Mouse (Mus musculus): Measurements from ENCODE around the gene Rln3. TPM values are rescaled to one million over a fixed set of nuclear protein-coding genes. Genes with fewer than 3 reads are reported as not detected.

The Rln3 gene
- polyA plus RNA-seq, 1 experiment: not detected

DNA sequence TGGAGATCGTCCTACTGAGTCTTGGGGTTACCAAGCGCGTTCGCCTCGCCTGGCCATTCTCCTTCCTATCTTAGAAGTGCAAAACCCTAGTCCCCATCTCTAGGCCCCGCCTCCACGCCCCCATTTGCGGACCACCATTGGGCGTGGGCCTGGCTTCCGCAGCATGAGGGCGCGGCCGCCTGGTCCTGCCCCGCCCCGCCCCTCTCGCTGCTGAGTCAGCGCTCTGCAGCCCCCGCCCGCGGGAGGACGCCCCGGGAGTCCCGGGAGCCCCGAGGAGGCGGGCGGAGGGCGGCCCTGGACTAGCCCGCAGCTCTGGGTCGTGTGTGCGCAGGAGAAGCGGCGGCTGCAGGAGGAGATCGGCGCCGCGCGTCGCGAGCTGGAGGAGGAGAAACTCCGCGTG lies 18.9 kb downstream of the Rln3 start:
- no peaks in the 10 kb centered on the region for H3K4me1 ChIP-seq (ENCODE audit: control insufficient read depth, insufficient read depth, low read length)
- TF ChIP-seq CTCF (IDR thresholded peaks at IDR 0.05; ENCODE audit: control insufficient read depth, insufficient read depth, low read length) (no peak), POLR2A (IDR thresholded peaks at IDR 0.05; ENCODE audit: borderline replicate concordance, control insufficient read depth, low read depth, low read length) (no peak)
- H3K27ac ChIP-seq (ENCODE audit: control insufficient read depth, insufficient read depth, low read depth, low read length, poor library complexity): no peak overlapping the region
- under 1% methylated on average over 41 of the region's 41 CpGs for WGBS
- H3K4me3 ChIP-seq (replicated peaks; ENCODE audit: control insufficient read depth, low read depth, low read length): no peak overlapping the region

DNA sequence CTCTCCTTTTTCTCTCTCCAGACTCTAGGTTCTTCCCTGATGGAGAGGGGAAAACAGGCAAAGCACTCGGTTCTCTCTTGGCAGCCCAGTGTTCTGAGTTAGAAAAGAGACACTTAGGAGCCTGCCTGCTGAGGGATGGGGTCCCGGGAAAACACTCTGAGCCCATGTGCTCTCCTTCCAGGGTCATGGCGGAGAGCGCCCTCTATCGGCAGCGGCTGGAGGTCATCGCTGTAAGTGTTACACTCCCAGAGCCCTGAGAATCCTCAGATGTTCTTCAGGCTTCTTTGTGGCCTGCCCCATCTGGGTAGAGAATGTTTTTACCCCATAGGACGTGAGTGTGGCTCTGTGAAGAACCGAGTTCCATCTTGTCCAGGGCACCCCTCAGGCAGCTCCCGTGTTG lies 20.6 kb downstream of the Rln3 start:
- TF ChIP-seq POLR2A (IDR thresholded peaks at IDR 0.05; ENCODE audit: borderline replicate concordance, control insufficient read depth, low read depth, low read length) (no peak), CTCF (IDR thresholded peaks at IDR 0.05; ENCODE audit: control insufficient read depth, insufficient read depth, low read length) (peak; percentile 85)
- WGBS: 21% methylated on average over 10 of the region's 10 CpGs
- Histone ChIP-seq H3K4me3 (replicated peaks; ENCODE audit: control insufficient read depth, low read depth, low read length) (no peak overlapping the region), H3K4me1 (ENCODE audit: control insufficient read depth, insufficient read depth, low read length) (no peaks in the 10 kb centered on the region), H3K27ac (ENCODE audit: control insufficient read depth, insufficient read depth, low read depth, low read length, poor library complexity) (no peak overlapping the region)

DNA sequence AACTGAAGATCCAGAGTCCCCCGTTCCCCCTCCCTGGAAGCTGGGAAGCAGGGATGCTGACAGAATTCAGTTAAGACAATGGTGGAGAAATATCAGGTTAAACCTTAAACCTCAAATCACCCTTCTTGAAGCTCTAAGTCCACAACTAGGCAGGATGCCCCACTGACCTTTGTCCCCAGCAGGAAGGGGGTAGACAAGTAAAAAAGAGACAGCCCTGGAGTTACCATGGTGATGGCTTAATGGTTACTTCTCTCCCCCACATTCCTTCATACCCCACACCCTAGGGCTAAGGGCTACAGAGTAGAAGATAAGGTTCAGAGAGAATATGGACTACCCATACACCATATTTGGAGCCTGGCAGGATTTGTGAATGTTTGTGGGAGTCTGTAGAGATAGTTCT lies 21.2 kb downstream of the Rln3 start:
- 82% methylated on average over 1 of the region's 1 CpGs for WGBS
- Histone ChIP-seq H3K4me1 (ENCODE audit: control insufficient read depth, insufficient read depth, low read length) (no peaks in the 10 kb centered on the region), H3K27ac (ENCODE audit: control insufficient read depth, insufficient read depth, low read depth, low read length, poor library complexity) (no peak overlapping the region)

DNA sequence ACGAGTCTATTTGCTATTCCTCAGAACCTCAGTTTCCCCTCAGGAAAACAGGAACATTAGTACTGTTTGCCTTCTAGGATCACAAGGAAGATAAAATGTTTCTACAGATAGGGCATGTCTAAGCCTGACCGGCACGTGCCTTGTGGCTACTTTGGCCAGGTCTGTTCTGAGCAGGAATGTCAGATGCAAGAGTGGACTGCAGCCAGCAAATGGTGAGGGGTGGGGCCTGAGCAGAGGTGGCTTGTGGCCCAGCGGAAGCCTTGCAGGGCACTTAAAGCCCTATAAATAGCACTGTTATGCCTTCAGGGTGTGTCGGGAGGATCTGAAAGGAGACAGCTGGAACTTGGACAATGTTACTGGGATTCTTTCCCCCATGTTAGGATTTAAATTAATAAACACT lies 21.7 kb downstream of the Rln3 start:
- 15% methylated on average over 5 of the region's 5 CpGs for WGBS
- H3K4me1 ChIP-seq (ENCODE audit: control insufficient read depth, insufficient read depth, low read length): no peaks in the 10 kb centered on the region
- H3K27ac ChIP-seq (ENCODE audit: control insufficient read depth, insufficient read depth, low read depth, low read length, poor library complexity): no peak overlapping the region
- no peak for TF ChIP-seq POLR2A (IDR thresholded peaks at IDR 0.05; ENCODE audit: borderline replicate concordance, control insufficient read depth, low read depth, low read length)
- TF ChIP-seq CTCF (IDR thresholded peaks at IDR 0.05; ENCODE audit: control insufficient read depth, insufficient read depth, low read length): no peak
- H3K4me3 ChIP-seq (replicated peaks; ENCODE audit: control insufficient read depth, low read depth, low read length): no peak overlapping the region

More for the DNA sequence above, 21.2 kb downstream of the Rln3 start:
- TF ChIP-seq POLR2A (IDR thresholded peaks at IDR 0.05; ENCODE audit: borderline replicate concordance, control insufficient read depth, low read depth, low read length) (no peak), CTCF (IDR thresholded peaks at IDR 0.05; ENCODE audit: control insufficient read depth, insufficient read depth, low read length) (no peak)
- H3K4me3 ChIP-seq (replicated peaks; ENCODE audit: control insufficient read depth, low read depth, low read length): no peak overlapping the region

DNA sequence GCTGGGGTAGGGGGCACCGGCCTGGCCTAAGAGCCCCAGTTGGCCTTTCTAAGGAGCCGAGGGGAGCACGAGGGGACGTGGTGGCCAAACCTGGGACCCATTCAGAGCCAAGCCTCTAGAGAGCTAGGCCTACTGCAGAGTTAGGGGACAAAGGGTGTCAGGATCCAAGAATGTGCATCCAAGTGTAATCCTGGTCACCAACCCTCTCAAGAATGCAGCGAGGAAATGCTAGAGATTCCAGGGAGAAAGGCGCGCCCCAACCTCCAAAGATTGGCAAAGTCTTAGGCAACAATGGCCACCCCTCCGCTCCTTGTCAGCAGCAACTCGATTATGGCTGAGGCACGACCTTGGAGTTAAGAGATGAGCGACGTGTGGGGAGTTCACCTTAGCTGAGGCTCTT lies 23.2 kb downstream of the Rln3 start:
- WGBS: 70% methylated on average over 12 of the region's 12 CpGs
- Histone ChIP-seq H3K4me3 (replicated peaks; ENCODE audit: control insufficient read depth, low read depth, low read length) (no peak overlapping the region), H3K4me1 (ENCODE audit: control insufficient read depth, insufficient read depth, low read length) (no peaks in the 10 kb centered on the region), H3K27ac (ENCODE audit: control insufficient read depth, insufficient read depth, low read depth, low read length, poor library complexity) (no peak overlapping the region)
- TF ChIP-seq CTCF (IDR thresholded peaks at IDR 0.05; ENCODE audit: control insufficient read depth, insufficient read depth, low read length) (no peak), POLR2A (IDR thresholded peaks at IDR 0.05; ENCODE audit: borderline replicate concordance, control insufficient read depth, low read depth, low read length) (no peak)

DNA sequence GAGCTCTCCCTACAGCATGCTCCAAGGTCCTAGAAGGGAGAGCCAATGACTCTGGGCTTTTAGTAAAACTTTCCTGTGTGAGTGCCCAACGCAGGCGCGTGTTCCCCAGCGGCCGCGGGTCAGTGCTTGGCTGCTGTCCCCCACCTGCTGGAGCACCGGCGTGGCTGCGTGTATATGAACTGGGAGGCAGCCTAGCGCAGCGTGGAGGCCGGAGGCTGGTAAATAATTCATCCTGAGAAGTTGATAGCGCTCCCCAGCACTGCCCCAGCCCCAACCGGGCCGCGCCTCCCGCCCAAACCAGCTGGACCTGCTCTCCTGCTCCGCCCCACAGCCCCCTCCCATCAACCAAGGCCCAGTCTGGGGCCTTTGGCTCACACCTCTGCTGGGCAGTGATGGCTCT lies 23.7 kb downstream of the Rln3 start, which contains the start of gene Palm3:
Palm3 (plus strand) TSS at position 376 of the 400 bp plus-strand sequence.
- no peak within 1 kb of the TSS for H3K27ac ChIP-seq (ENCODE audit: control insufficient read depth, insufficient read depth, low read depth, low read length, poor library complexity)
- no peak for TF ChIP-seq CTCF (IDR thresholded peaks at IDR 0.05; ENCODE audit: control insufficient read depth, insufficient read depth, low read length)
- no peak for TF ChIP-seq POLR2A (IDR thresholded peaks at IDR 0.05; ENCODE audit: borderline replicate concordance, control insufficient read depth, low read depth, low read length)
- 48% methylated on average over 18 of the region's 18 CpGs for WGBS
- no peak within 1 kb of the TSS for H3K4me3 ChIP-seq (replicated peaks; ENCODE audit: control insufficient read depth, low read depth, low read length)
- H3K4me1 ChIP-seq (ENCODE audit: control insufficient read depth, insufficient read depth, low read length): no peaks in the 10 kb centered on the region

DNA sequence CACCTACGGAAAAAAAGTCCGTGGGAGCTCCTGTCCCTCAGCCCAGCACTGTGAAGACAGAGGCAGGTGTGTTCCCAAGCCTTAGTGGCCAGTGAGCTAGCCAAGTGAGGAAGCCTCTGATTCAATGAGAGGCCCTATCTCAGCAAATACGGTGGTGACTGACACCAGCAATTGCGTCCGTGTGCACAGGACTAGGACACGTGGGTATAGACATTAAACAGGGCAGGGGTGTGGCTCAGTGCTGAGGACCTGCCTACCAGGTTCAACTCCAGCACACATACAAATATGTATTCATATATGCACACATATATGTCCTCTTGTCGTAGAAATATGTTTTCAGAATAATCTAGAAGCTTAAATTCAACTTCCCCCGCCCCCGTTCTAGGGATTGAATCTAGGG lies 25.1 kb downstream of the Rln3 start:
- no peaks in the 10 kb centered on the region for H3K4me1 ChIP-seq (ENCODE audit: control insufficient read depth, insufficient read depth, low read length)
- 52% methylated on average over 9 of the region's 9 CpGs for WGBS
- H3K4me3 ChIP-seq (replicated peaks; ENCODE audit: control insufficient read depth, low read depth, low read length): no peak overlapping the region
- no peak for TF ChIP-seq CTCF (IDR thresholded peaks at IDR 0.05; ENCODE audit: control insufficient read depth, insufficient read depth, low read length)
- no peak overlapping the region for H3K27ac ChIP-seq (ENCODE audit: control insufficient read depth, insufficient read depth, low read depth, low read length, poor library complexity)

DNA sequence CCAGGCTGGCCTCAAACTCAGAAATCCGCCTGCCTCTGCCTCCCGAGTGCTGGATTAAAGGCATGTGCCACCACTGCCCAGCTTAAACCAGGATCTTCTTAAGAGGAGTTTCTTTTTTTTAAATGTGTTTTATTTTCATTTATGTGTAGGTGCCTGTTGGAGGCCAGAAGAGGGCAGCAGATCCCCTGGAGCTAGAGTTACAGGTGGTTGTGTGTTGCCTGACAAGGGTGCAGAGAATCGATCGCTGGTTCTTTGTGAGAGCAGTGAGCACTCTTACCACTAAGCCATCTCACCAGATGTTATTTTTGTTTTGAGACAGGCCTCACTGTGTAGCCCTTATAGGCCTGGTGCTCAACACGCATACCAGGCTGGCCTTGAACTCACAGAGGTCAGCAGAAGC lies 29.0 kb downstream of the Rln3 start:
- no peak overlapping the region for H3K4me3 ChIP-seq (replicated peaks; ENCODE audit: control insufficient read depth, low read depth, low read length)
- no peaks in the 10 kb centered on the region for H3K4me1 ChIP-seq (ENCODE audit: control insufficient read depth, insufficient read depth, low read length)
- no peak overlapping the region for H3K27ac ChIP-seq (ENCODE audit: control insufficient read depth, insufficient read depth, low read depth, low read length, poor library complexity)
- 92% methylated on average over 5 of the region's 5 CpGs for WGBS
- no peak for TF ChIP-seq CTCF (IDR thresholded peaks at IDR 0.05; ENCODE audit: control insufficient read depth, insufficient read depth, low read length)
- TF ChIP-seq POLR2A (IDR thresholded peaks at IDR 0.05; ENCODE audit: borderline replicate concordance, control insufficient read depth, low read depth, low read length): no peak

DNA sequence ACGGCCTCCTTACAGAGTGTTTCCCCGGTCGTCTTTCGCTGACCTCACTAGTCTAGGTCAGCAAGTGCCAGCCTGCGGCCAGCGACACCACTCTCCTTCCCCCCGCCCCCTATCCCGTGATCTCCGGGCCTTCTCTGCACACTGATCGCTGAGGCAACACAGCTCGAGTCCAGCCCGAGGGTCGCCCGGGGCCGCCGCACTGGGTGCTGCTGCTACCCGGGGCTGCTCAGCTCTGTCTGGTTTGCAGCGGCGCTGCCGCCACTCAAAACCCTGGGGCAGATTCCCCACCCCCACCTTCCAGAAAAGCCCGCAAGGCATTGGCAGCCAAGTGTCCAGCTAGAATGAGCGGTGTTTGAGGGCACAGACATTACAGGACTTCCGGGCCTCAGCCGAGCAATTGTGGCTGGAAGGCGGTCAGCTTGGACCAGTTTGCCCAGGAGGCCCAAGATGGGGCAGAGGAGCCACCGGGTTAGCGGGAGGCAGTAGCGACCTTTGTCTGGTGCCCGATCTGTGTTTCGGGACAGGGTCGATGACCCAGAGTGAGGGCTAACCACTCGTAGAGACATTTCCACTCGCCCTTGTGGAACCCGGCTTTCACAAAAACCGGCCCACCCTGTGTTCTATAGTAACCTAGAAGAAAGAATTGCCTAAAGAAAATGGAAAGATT lies 32.2 kb downstream of the Rln3 start:
- Histone ChIP-seq H3K27ac (ENCODE audit: control insufficient read depth, insufficient read depth, low read depth, low read length, poor library complexity) (no peak overlapping the region), H3K4me1 (ENCODE audit: control insufficient read depth, insufficient read depth, low read length) (no peaks in the 10 kb centered on the region), H3K4me3 (replicated peaks; ENCODE audit: control insufficient read depth, low read depth, low read length) (no peak overlapping the region)
- WGBS: 24% methylated on average over 35 of the region's 35 CpGs
- no peak for TF ChIP-seq POLR2A (IDR thresholded peaks at IDR 0.05; ENCODE audit: borderline replicate concordance, control insufficient read depth, low read depth, low read length)
- TF ChIP-seq CTCF (IDR thresholded peaks at IDR 0.05; ENCODE audit: control insufficient read depth, insufficient read depth, low read length): no peak
